Mouse (Mus musculus): Measurements from ENCODE around the gene Gm20388.

GRCm38 (mm10) chr8:121924681-121925080 lies 2014.0 kb downstream of the Gm20388 start:
- no peak for TF ChIP-seq CTCF (IDR thresholded peaks at IDR 0.05; ENCODE audit: insufficient read depth, low read depth, low read length)
- no peak for TF ChIP-seq POLR2A (IDR thresholded peaks at IDR 0.05; ENCODE audit: insufficient read depth, low read depth, low read length)

Data from olfactory bulb, adult 2 months (tissue).